Mouse (Mus musculus) liver, adult 2 months (tissue): ENCODE data around the gene Mtg2. TPM values are rescaled to one million over a fixed set of nuclear protein-coding genes. Genes with fewer than 3 reads are reported as not detected.
A peak's percentile ranks its signal among the peaks of the same experiment; 100 is the strongest.

Source experiments
- DNase-seq: peaks from one replicate; pipeline ENCODE4 v3.0.0-alpha.2; 2011; ENCODE audit warnings: low read depth, low spot score; ENCODE audit errors: extremely low read depth
- H3K27ac ChIP-seq: fragments of 200-500 bp; replicated peaks from 2 replicates; pipeline ENCODE4 v1.5.1; 2012; ENCODE audit warnings: low read depth, mild to moderate bottlenecking, control low read depth, inconsistent platforms, low read length; ENCODE audit not compliant: insufficient read depth
- H3K27me3 ChIP-seq: fragments of 200-500 bp; 2 replicates; pipeline ENCODE4 v1.6.1; 2012; ENCODE audit warnings: mild to moderate bottlenecking, moderate library complexity, low read length, inconsistent platforms; ENCODE audit not compliant: control insufficient read depth, insufficient read depth
- H3K36me3 ChIP-seq: fragments of 200-500 bp; 2 replicates; pipeline ENCODE4 v1.6.1; 2012; ENCODE audit warnings: low read length, inconsistent platforms; ENCODE audit not compliant: control insufficient read depth, insufficient read depth
- H3K4me1 ChIP-seq: fragments of 200-500 bp; 2 replicates; pipeline ENCODE4 v1.6.1; 2011; ENCODE audit warnings: low read length; ENCODE audit not compliant: control insufficient read depth, insufficient read depth
- H3K4me3 ChIP-seq: fragments of 200-500 bp; 2 replicates; pipeline ENCODE4 v1.5.1; 2011; ENCODE audit warnings: low read depth, mild to moderate bottlenecking, control low read depth, low read length, moderate library complexity; ENCODE audit not compliant: insufficient read depth
- H3K79me2 ChIP-seq: fragments of 200-500 bp; 2 replicates; pipeline ENCODE4 v1.6.1; 2012; ENCODE audit warnings: inconsistent platforms, mild to moderate bottlenecking, low read length, moderate library complexity; ENCODE audit not compliant: control insufficient read depth, insufficient read depth
- H3K9ac ChIP-seq: fragments of 200-500 bp; 2 replicates; pipeline ENCODE4 v1.6.1; 2012; ENCODE audit warnings: low read depth, mild to moderate bottlenecking, control low read depth, inconsistent platforms, low read length
- CTCF ChIP-seq: fragments of 200-500 bp; IDR thresholded peaks from 2 replicates; pipeline ENCODE4 v1.5.1; 2011; ENCODE audit warnings: low read depth, low read length, control low read depth
- POLR2A ChIP-seq: fragments of 200-500 bp; IDR thresholded peaks from 2 replicates; pipeline ENCODE4 v1.6.1; 2011; ENCODE audit warnings: low read length, control low read depth; ENCODE audit not compliant: insufficient read depth; ENCODE audit errors: extremely low read depth
- WGBS: fragments of 180-500 bp; shearing (Covaris S2); methylation state at CpG from one replicate; pipeline ENCODE4 v1.1.7; 2018; 5-methylcytosine and 5-hydroxymethylcytosine counted together
- polyA plus RNA-seq: library from polyadenylated mRNA; depleted of rRNA; stranded (reverse); fragments of >200 nt; gene quantifications from 2 replicates; pipeline ENCODE4 v1.2.3, GENCODE M21; 2012
- total RNA-seq: library from RNA; depleted of rRNA; stranded (reverse); fragments of >200 nt; gene quantifications from 2 replicates; pipeline ENCODE4 v1.2.3, GENCODE M21; 2014

Gene Mtg2
- total and polyA plus RNA-seq, 2 experiments: 17.8 to 19.6 TPM

DNA sequence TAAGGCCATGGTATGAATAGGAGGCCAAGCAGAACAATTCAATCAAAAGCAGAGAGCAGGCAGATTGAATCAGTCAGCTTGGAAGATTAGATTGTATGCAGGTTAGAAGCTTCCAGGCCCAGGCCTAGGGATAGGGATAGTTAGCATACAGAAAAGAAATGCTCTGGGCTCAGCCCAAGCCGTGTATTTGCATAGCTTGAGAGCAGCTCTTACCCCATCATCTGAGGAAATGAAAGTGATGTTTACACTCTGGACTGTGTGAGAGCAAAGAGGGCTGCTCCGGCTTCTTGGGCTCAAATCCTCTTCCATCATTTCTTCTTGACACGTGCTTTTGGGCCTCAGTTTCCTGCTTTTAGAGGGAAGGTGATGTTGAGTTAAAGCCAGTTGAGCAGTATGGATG lies 22.8 kb upstream of the Mtg2 start:
- Histone ChIP-seq H3K27me3 (no peaks in the 10 kb centered on the region), H3K4me3 (no peak overlapping the region), H3K4me1 (peaks cover 3% of the 10 kb centered on the region; the same call in 1 of the 2 replicates), H3K27ac (no peak overlapping the region), H3K36me3 (no peaks in the 10 kb centered on the region), H3K79me2 (peaks cover 9% of the 10 kb centered on the region), H3K9ac (no peak overlapping the region)
- TF ChIP-seq CTCF (no peak), POLR2A (no peak)
- DNase-seq: no peak
- WGBS: 63% methylated on average over 3 of the region's 3 CpGs

DNA sequence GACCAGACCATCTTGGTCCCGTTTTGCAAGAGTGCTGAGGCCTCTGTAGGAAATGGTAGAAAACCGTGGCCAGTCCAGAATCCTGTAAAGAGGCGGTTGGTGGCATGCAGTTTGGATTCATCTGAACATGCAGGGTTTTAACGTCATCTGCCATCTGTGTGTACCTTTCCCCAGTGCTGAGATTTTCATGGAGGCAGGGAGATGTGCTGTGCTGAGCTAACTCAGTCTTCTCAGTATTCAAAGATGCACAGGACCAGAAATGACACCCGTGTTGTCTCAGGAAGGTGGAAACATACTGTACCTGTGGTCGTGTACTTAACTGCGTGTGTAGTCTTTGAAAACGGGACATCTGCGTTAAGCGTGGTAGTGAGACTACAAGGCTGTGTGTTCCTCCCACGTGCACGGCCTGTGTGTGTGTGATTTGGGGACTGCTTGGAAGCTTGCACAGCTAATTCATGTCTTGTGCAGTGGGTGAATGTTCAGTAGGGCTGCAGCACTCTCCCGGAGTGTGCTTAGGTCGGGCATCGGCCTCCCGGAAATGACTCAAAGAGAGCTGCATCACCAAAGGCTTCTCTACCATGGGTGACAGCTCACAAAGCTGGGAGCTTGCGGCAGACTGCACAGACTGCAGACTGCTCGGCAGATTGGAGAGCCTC lies 22.3 kb upstream of the Mtg2 start:
- H3K4me3 ChIP-seq: no peak overlapping the region
- H3K36me3 ChIP-seq: no peaks in the 10 kb centered on the region
- no peaks in the 10 kb centered on the region for H3K27me3 ChIP-seq
- H3K4me1 ChIP-seq: peaks cover 3% of the 10 kb centered on the region; the same call in 1 of the 2 replicates
- TF ChIP-seq CTCF (no peak), POLR2A (no peak)
- no peak overlapping the region for H3K9ac ChIP-seq
- H3K79me2 ChIP-seq: peaks cover 4% of the 10 kb centered on the region
- DNase-seq: no peak
- 96% methylated on average over 18 of the region's 18 CpGs for WGBS
- no peak overlapping the region for H3K27ac ChIP-seq

DNA sequence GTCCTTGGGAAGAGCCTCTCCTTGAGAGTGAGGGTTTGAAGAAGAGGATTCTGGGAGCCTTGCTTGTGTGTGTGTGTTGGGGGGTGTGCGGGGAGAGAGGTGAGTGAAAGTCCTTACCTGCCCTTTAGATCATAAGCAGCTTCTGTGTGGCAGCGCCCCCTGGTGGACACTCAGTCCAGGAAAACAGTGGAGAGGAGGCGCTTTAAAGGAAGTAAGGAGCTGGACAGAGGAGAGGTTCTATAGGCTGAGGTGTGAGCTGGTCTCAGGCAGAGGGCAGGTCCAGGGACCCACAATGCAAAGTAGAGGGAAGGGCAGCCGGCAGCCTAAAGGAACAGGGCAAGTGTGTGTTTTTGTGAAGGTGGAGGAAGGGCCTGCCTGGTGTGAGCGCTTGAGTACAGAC lies 19.4 kb upstream of the Mtg2 start:
- peaks cover 2% of the 10 kb centered on the region; the same call in 1 of the 2 replicates for H3K36me3 ChIP-seq
- H3K79me2 ChIP-seq: peaks cover 4% of the 10 kb centered on the region; the same call in 1 of the 2 replicates
- H3K27me3 ChIP-seq: no peaks in the 10 kb centered on the region
- H3K27ac ChIP-seq: no peak overlapping the region
- no peak overlapping the region for H3K4me3 ChIP-seq
- H3K9ac ChIP-seq: no peak overlapping the region
- no peaks in the 10 kb centered on the region for H3K4me1 ChIP-seq
- TF ChIP-seq POLR2A (no peak), CTCF (peak; percentile 89)
- DNase-seq: peak; percentile 51
- WGBS: 26% methylated on average over 5 of the region's 5 CpGs

DNA sequence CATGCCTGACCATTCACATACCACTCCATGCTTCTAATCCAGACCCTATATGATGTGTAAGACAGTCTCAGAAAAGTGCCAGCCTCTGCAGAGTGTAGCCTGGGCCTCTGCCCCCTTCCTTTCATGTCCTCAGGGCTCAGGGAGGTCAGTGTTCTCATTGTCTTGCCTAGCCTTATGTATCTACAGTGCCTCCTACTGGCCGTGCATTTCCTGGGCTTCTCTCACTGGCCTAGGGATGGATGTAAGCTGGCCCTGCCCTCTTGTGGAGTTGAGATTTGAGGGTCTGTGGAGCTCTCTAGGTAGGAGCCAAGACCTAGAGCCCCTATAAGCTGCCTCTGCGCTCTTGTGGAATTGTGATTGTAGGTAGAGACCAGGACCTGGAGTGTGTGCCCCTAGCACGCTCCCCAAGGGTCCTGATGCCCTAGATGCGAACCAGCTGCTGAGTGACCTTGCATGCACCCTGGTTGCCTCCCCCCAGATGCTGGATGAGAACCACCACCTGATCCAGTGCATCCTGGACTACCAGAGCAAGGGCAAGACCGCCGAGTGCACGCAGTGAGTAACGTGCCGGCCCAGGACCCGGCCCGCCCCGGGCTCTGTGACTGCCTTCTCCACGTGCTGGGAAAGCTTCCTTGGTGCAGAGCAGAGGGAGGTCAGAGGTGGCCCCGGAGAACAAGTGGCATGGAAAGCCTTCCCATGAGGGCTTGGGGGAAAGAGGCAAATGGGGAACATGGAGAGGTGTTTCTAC lies 18.2 kb upstream of the Mtg2 start:
- Histone ChIP-seq H3K9ac (no peak overlapping the region), H3K4me3 (no peak overlapping the region), H3K79me2 (0 out of 2 replicates have a peak, but pooled peaks cover 4% of the 10 kb centered on the region), H3K27me3 (no peaks in the 10 kb centered on the region), H3K36me3 (peaks cover 3% of the 10 kb centered on the region; the same call in 1 of the 2 replicates), H3K4me1 (no peaks in the 10 kb centered on the region), H3K27ac (no peak overlapping the region)
- WGBS: 94% methylated on average over 14 of the region's 14 CpGs
- TF ChIP-seq POLR2A: no peak
- TF ChIP-seq CTCF: peak; percentile 49
- no peak for DNase-seq

DNA sequence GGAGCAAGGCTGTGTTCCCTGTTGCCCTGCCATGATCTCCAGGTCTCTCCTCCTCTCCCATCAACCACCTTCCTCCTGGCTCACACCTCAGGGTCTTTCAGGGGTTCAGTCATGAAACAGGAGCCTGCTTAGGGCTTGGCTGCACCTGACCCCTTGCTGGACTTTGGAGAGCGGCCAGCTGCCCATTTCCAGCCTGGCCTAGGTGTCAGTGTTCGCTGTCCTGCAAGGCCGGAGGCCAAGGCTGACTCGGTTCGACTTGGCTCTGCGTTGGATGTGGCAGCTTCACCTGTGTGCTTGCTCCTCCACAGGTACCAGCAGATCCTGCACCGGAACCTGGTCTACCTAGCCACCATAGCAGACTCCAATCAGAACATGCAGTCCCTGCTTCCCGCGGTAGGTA lies 17.4 kb upstream of the Mtg2 start:
- H3K4me1 ChIP-seq: no peaks in the 10 kb centered on the region
- no peaks in the 10 kb centered on the region for H3K27me3 ChIP-seq
- peaks cover 3% of the 10 kb centered on the region; the same call in 1 of the 2 replicates for H3K36me3 ChIP-seq
- DNase-seq: peak; percentile 67
- no peak overlapping the region for H3K9ac ChIP-seq
- no peak overlapping the region for H3K27ac ChIP-seq
- 0 out of 2 replicates have a peak, but pooled peaks cover 4% of the 10 kb centered on the region for H3K79me2 ChIP-seq
- H3K4me3 ChIP-seq: no peak overlapping the region
- TF ChIP-seq CTCF (no peak), POLR2A (no peak)
- WGBS: 51% methylated on average over 9 of the region's 9 CpGs
